Mouse (Mus musculus) midbrain, embryonic 11.5 days (tissue): Measurements from ENCODE around the gene Pdzd11. TPM values are rescaled to one million over a fixed set of nuclear protein-coding genes. Genes with fewer than 3 reads are reported as not detected.

Experiments
- ATAC-seq: fragments of 200-750 bp; cut with Nextera tagmentation; 2 replicates; pipeline ENCODE4 v1.8.0; 2017; ENCODE audit warnings: moderate TSS enrichment, moderate library complexity; ENCODE audit not compliant: low FRiP score
- DNase-seq: peaks from one replicate; pipeline ENCODE4 v3.0.0; 2015; ENCODE audit warnings: low spot score; ENCODE audit errors: missing footprints
- H3K27ac ChIP-seq: fragments of 300-500 bp; sonication (generic); 2 replicates; pipeline ENCODE4 v1.5.1; 2014; ENCODE audit warnings: low read depth, low read length
- H3K27me3 ChIP-seq: fragments of 300-500 bp; sonication (generic); 2 replicates; pipeline ENCODE4 v1.6.1; 2014; ENCODE audit warnings: mild to moderate bottlenecking, low read length, moderate library complexity, mixed read lengths; ENCODE audit not compliant: control insufficient read depth, insufficient read depth
- H3K36me3 ChIP-seq: fragments of 300-500 bp; sonication (generic); 2 replicates; pipeline ENCODE4 v1.6.1; 2014; ENCODE audit warnings: mild to moderate bottlenecking, low read length, moderate library complexity, mixed read lengths; ENCODE audit not compliant: control insufficient read depth, insufficient read depth
- H3K4me1 ChIP-seq: fragments of 300-500 bp; sonication (generic); 2 replicates; pipeline ENCODE4 v1.6.1; 2014; ENCODE audit warnings: low read length; ENCODE audit not compliant: control insufficient read depth, insufficient read depth
- H3K4me2 ChIP-seq: fragments of 300-500 bp; sonication (generic); 2 replicates; pipeline ENCODE4 v1.6.1; 2014; ENCODE audit warnings: mild to moderate bottlenecking, moderate library complexity
- H3K4me3 ChIP-seq: fragments of 300-500 bp; sonication (generic); 2 replicates; pipeline ENCODE4 v1.5.1; 2014; ENCODE audit warnings: low read depth, low read length
- H3K9ac ChIP-seq: fragments of 300-500 bp; sonication (generic); 2 replicates; pipeline ENCODE4 v1.6.1; 2014; ENCODE audit warnings: low read length
- H3K9me3 ChIP-seq: fragments of 300-500 bp; sonication (generic); 2 replicates; pipeline ENCODE4 v1.6.1; 2016; ENCODE audit warnings: low read length; ENCODE audit not compliant: control insufficient read depth
- WGBS: fragments of 180-500 bp; shearing (Covaris S2); extraction: QIAGEN DNeasy Blood & Tissue Kit; methylation state at CpG from one replicate; pipeline ENCODE4 v1.1.7; 2014; 5-methylcytosine and 5-hydroxymethylcytosine counted together
- polyA plus RNA-seq: library from polyadenylated mRNA; unstranded; fragments of >200 nt; fragmentation: Nextera tagmentation; extraction: Ambion mirVana; gene quantifications from 2 replicates; pipeline ENCODE4 v1.2.1, GENCODE M21; 2014

The Pdzd11 gene
- polyA plus RNA-seq, 1 experiment from 2014 or later, result 161 TPM

GRCm38 (mm10) chrX:100618488-100618887 lies 7.9 kb downstream of the Pdzd11 start:
- H3K27me3 ChIP-seq, result peaks cover 2% of the 10 kb centered on the region; the same call in 1 of the 2 replicates
- H3K4me2 ChIP-seq, result no peak overlapping the region
- ATAC-seq (no peak), DNase-seq (no peak)
- no peak overlapping the region for H3K4me3 ChIP-seq
- H3K9me3 ChIP-seq, result no peaks in the 10 kb centered on the region
- H3K9ac ChIP-seq, result no peak overlapping the region
- H3K27ac ChIP-seq, result no peak overlapping the region
- H3K36me3 ChIP-seq, result peaks cover 2% of the 10 kb centered on the region; the same call in 1 of the 2 replicates
- no peaks in the 10 kb centered on the region for H3K4me1 ChIP-seq
- 74% methylated on average over 3 of the region's 3 CpGs for WGBS

- H3K4me2 ChIP-seq, result no peak within 1 kb of the TSS
- H3K36me3 ChIP-seq, result no peaks in the 10 kb centered on the region
- H3K27ac ChIP-seq, result no peak within 1 kb of the TSS
- no peak within 1 kb of the TSS for H3K4me3 ChIP-seq
- H3K27me3 ChIP-seq, result peaks cover 2% of the 10 kb centered on the region; the same call in 1 of the 2 replicates
- 63% methylated on average over 1 of the region's 1 CpGs for WGBS
- ATAC-seq (no peak), DNase-seq (no peak)
- H3K9me3 ChIP-seq, result no peaks in the 10 kb centered on the region
- no peaks in the 10 kb centered on the region for H3K4me1 ChIP-seq
- H3K9ac ChIP-seq, result no peak within 1 kb of the TSS
Measured at GRCm38 (mm10) chrX:100605314-100605713, 21.1 kb downstream of the Pdzd11 start, which contains the start of gene Arr3. TSS of gene Arr3 (plus strand) at chrX:100605497.

- Histone ChIP-seq H3K9me3 (no peaks in the 10 kb centered on the region), H3K27ac (no peak overlapping the region), H3K4me1 (no peaks in the 10 kb centered on the region), H3K36me3 (no peaks in the 10 kb centered on the region), H3K4me3 (no peak overlapping the region), H3K9ac (no peak overlapping the region), H3K4me2 (no peak overlapping the region), H3K27me3 (peaks cover 2% of the 10 kb centered on the region)
- DNase-seq (no peak), ATAC-seq (no peak)
- WGBS, result 77% methylated on average over 4 of the region's 4 CpGs
Measured at GRCm38 (mm10) chrX:100599755-100600154, 26.6 kb downstream of the Pdzd11 start.

GRCm38 (mm10) chrX:100597439-100597838 lies 28.9 kb downstream of the Pdzd11 start:
- no peak overlapping the region for H3K27ac ChIP-seq
- no peaks in the 10 kb centered on the region for H3K36me3 ChIP-seq
- H3K4me3 ChIP-seq, result no peak overlapping the region
- no peaks in the 10 kb centered on the region for H3K4me1 ChIP-seq
- no peak overlapping the region for H3K4me2 ChIP-seq
- H3K9me3 ChIP-seq, result no peaks in the 10 kb centered on the region
- 0 out of 2 replicates have a peak, but pooled peaks have one; percentile 48 for ATAC-seq
- DNase-seq, result peak; percentile 85
- 29% methylated on average over 5 of the region's 5 CpGs for WGBS
- H3K9ac ChIP-seq, result no peak overlapping the region
- peaks cover 3% of the 10 kb centered on the region for H3K27me3 ChIP-seq

- Histone ChIP-seq H3K9me3 (no peaks in the 10 kb centered on the region), H3K4me1 (no peaks in the 10 kb centered on the region), H3K27ac (no peak within 1 kb of the TSS), H3K27me3 (peaks cover 3% of the 10 kb centered on the region), H3K4me2 (no peak within 1 kb of the TSS), H3K36me3 (no peaks in the 10 kb centered on the region), H3K9ac (no peak within 1 kb of the TSS), H3K4me3 (no peak within 1 kb of the TSS)
- 75% methylated on average over 4 of the region's 4 CpGs for WGBS
- DNase-seq, result no peak
- no peak for ATAC-seq
Measured at GRCm38 (mm10) chrX:100594791-100595190, 31.6 kb downstream of the Pdzd11 start, which contains the start of gene P2ry4. TSS of gene P2ry4 (minus strand) at chrX:100594869.

Other genes starting within 250 kb of the Pdzd11 start
- not detected in 2 replicates for gene Otud6a, start 197.6 kb downstream of the Pdzd11 start, polyA plus RNA-seq
- 0.39 and 0.40 TPM in 2 replicates for gene Awat2, start 183.9 kb downstream of the Pdzd11 start, polyA plus RNA-seq
- 43.1 and 43.7 TPM in 2 replicates for gene Igbp1, start 132.3 kb downstream of the Pdzd11 start, polyA plus RNA-seq
- gene Dgat2l6, start 101.7 kb downstream of the Pdzd11 start, polyA plus RNA-seq, result not detected in 2 replicates
- not detected in 2 replicates for gene Awat1, start 54.3 kb downstream of the Pdzd11 start, polyA plus RNA-seq
- not detected in 2 replicates for gene P2ry4, start 31.7 kb downstream of the Pdzd11 start, polyA plus RNA-seq
- gene Arr3, start 21.1 kb downstream of the Pdzd11 start, polyA plus RNA-seq, result not detected in 2 replicates
- 52.3 and 58.7 TPM in 2 replicates for gene Kif4, start 831 bp downstream of the Pdzd11 start, polyA plus RNA-seq
- 13.7 and 19.7 TPM in 2 replicates for gene Gdpd2, start 103.3 kb upstream of the Pdzd11 start, polyA plus RNA-seq
- 7.5 and 9.7 TPM in 2 replicates for gene Dlg3, start 141.2 kb upstream of the Pdzd11 start, polyA plus RNA-seq